ENCODE assay signal across 10 mouse cellular contexts in genomic region chr9:16079292-16079691, GRCm38 (mm10).
"Had no signal": no experiment of that assay in that cellular context is flagged by ENCODE, and none has a peak within 500 bp of the region (broad histone marks: within the 10 kb centered on the region; RNA-seq: fewer than 3 reads in every experiment).

No protein-coding gene starts in this region.

- H3K4me2 ChIP-seq: intestine, embryonic 15.5 days; limb, embryonic 15.5 days; liver, embryonic 12.5 days; lung, embryonic 15.5 days had no signal

- H3K9ac ChIP-seq: intestine, embryonic 15.5 days; limb, embryonic 15.5 days; liver, embryonic 12.5 days; lung, embryonic 15.5 days had no signal

- H3K36me3 ChIP-seq: intestine, embryonic 15.5 days; limb, embryonic 15.5 days; liver, embryonic 12.5 days; lung, embryonic 15.5 days had no signal

- H3K4me3 ChIP-seq: intestine, embryonic 15.5 days; limb, embryonic 15.5 days; liver, embryonic 12.5 days; lung, embryonic 15.5 days had no signal

- ATAC-seq: intestine, embryonic 15.5 days; liver, embryonic 12.5 days had no signal

- H3K4me1 ChIP-seq: intestine, embryonic 15.5 days; limb, embryonic 15.5 days; liver, embryonic 12.5 days; lung, embryonic 15.5 days had no signal

- DNase-seq: kidney, adult 18-20 months; kidney, postnatal 10 days; lung, postnatal 14 days; right cerebral cortex, adult 18-20 months; right cerebral cortex, postnatal 25 days; thymus, postnatal 36 days had no signal

- H3K27me3 ChIP-seq: intestine, embryonic 15.5 days; limb, embryonic 15.5 days; liver, embryonic 12.5 days; lung, embryonic 15.5 days had no signal

- H3K9me3 ChIP-seq: intestine, embryonic 15.5 days; limb, embryonic 15.5 days; liver, embryonic 12.5 days; lung, embryonic 15.5 days had no signal

- H3K27ac ChIP-seq: intestine, embryonic 15.5 days; limb, embryonic 15.5 days; liver, embryonic 12.5 days; lung, embryonic 15.5 days had no signal
